Mouse (Mus musculus) embryonic facial prominence, embryonic 11.5 days (tissue): ENCODE results near the gene Rack1. TPM values are rescaled to one million over a fixed set of nuclear protein-coding genes. Genes with fewer than 3 reads are reported as not detected.

Source experiments
- ATAC-seq: fragments of 200-750 bp; cut with Nextera tagmentation; replicated peaks from 2 replicates; pipeline ENCODE4 v1.8.0; 2017; ENCODE audit warnings: low read depth; ENCODE audit not compliant: insufficient number of reproducible peaks, low FRiP score, low TSS enrichment
- DNase-seq: peaks from one replicate; pipeline ENCODE4 v3.0.0-alpha.2; 2015; ENCODE audit warnings: low spot score
- H3K27ac ChIP-seq: fragments of 300-500 bp; sonication (generic); replicated peaks from 2 replicates; pipeline ENCODE4 v1.5.1; 2014; ENCODE audit warnings: mild to moderate bottlenecking, low read depth, low read length, control low read depth
- H3K27me3 ChIP-seq: fragments of 300-500 bp; sonication (generic); 2 replicates; pipeline ENCODE4 v1.6.1; 2014; ENCODE audit warnings: mild to moderate bottlenecking, low read length, moderate library complexity, mixed read lengths; ENCODE audit not compliant: control insufficient read depth, insufficient read depth
- H3K36me3 ChIP-seq: fragments of 300-500 bp; sonication (generic); replicated peaks from 2 replicates; pipeline ENCODE4 v1.6.1; 2014; ENCODE audit warnings: low read depth, mild to moderate bottlenecking, low read length, moderate library complexity, mixed read lengths; ENCODE audit not compliant: control insufficient read depth, insufficient read depth
- H3K4me1 ChIP-seq: fragments of 300-500 bp; sonication (generic); 2 replicates; pipeline ENCODE4 v1.6.1; 2014; ENCODE audit warnings: low read length, mixed read lengths; ENCODE audit not compliant: control insufficient read depth, insufficient read depth
- H3K4me2 ChIP-seq: fragments of 300-500 bp; sonication (generic); 2 replicates; pipeline ENCODE4 v1.6.1; 2014; ENCODE audit warnings: low read depth, mild to moderate bottlenecking, control low read depth, low read length, moderate library complexity
- H3K4me3 ChIP-seq: fragments of 300-500 bp; sonication (generic); 2 replicates; pipeline ENCODE4 v1.5.1; 2014; ENCODE audit warnings: low read depth, low read length, control low read depth
- H3K9ac ChIP-seq: fragments of 300-500 bp; sonication (generic); replicated peaks from 2 replicates; pipeline ENCODE4 v1.6.1; 2014; ENCODE audit warnings: mild to moderate bottlenecking, control low read depth, low read length
- H3K9me3 ChIP-seq: fragments of 300-500 bp; sonication (generic); replicated peaks from 2 replicates; pipeline ENCODE4 v1.6.1; 2016; ENCODE audit warnings: mild to moderate bottlenecking, low read length, inconsistent platforms, mixed read lengths; ENCODE audit not compliant: control insufficient read depth
- WGBS: fragments of 180-500 bp; shearing (Covaris S2); extraction: QIAGEN DNeasy Blood & Tissue Kit; methylation state at CpG from one replicate; pipeline ENCODE4 v1.1.7; 2014; 5-methylcytosine and 5-hydroxymethylcytosine counted together
- polyA plus RNA-seq: library from polyadenylated mRNA; unstranded; fragments of >200 nt; fragmentation: Nextera tagmentation; extraction: Ambion mirVana; gene quantifications from 2 replicates; pipeline ENCODE4 v1.2.1, GENCODE M21; 2014

Rack1 gene
- polyA plus RNA-seq, 1 experiment from 2014 or later = 755 TPM

DNA sequence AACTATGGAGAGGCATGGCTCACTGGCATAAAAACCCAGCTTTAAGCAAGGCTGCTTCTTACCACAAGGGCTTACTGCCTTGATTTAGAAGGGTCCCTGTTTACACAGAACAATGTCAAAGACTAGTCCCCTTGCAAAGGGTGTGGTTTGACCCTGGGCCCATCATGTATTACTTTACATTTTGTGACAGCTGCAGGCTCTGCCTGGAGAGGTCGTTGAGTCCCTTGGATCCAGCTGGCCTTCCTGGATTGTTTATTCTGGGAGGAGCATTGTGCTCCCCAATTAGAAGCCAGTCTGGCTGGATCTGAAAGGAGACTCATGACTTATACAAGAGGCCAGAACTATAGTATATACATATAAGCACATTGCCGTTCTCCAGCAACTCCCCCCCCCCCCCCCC, 50.1 kb downstream of the Rack1 start:
- DNase-seq = no peak
- Histone ChIP-seq H3K9ac (no peak overlapping the region), H3K4me3 (no peak overlapping the region), H3K27me3 (0 out of 2 replicates have a peak, but pooled peaks cover 6% of the 10 kb centered on the region), H3K27ac (no peak overlapping the region), H3K4me1 (no peaks in the 10 kb centered on the region), H3K4me2 (no peak overlapping the region), H3K36me3 (no peaks in the 10 kb centered on the region), H3K9me3 (no peaks in the 10 kb centered on the region)
- 47% methylated on average over 2 of the region's 2 CpGs for WGBS
- no peak for ATAC-seq

DNA sequence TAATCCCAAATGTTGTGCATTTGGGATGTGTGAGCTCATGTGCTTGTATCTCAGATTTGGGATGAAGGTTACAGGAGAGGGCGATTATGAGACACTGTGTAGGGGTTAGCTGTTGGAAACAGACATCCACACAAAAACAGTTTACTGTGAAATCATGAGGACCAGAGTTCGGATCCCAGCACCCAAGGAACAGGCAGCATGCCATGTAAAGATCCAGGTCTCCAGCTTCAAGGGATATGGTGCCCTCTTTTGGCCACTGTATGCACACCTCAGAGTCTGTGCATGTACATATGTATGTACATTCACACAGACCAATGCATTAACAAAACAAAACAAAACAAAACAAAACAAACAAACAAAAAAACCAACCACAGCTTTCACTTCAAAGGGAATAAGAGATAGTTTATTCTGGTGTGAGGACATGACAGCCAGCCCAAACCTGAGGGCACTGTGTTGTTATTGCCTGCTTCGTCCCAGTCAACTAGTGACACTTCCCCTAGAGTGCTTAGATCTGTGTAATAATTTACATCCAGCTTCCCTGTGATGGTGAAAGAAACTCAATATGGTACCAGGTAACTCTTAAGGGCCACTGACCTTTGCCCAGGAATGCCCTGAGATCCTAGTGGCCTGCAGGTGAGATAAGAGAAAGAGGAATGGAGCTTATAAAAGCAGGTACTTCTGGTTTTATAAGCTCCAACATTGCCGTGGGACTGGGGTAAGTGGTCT, 51.3 kb downstream of the Rack1 start:
- Histone ChIP-seq H3K4me2 (no peak overlapping the region), H3K9me3 (no peaks in the 10 kb centered on the region), H3K9ac (no peak overlapping the region), H3K36me3 (no peaks in the 10 kb centered on the region), H3K27ac (no peak overlapping the region), H3K27me3 (0 out of 2 replicates have a peak, but pooled peaks cover 6% of the 10 kb centered on the region), H3K4me1 (no peaks in the 10 kb centered on the region), H3K4me3 (no peak overlapping the region)
- WGBS = 85% methylated on average over 4 of the region's 4 CpGs
- DNase-seq (no peak), ATAC-seq (no peak)

GRCm38 (mm10) chr11:48852190-48852589, 52.1 kb downstream of the Rack1 start:
- WGBS = 80% methylated on average over 4 of the region's 4 CpGs
- H3K9ac ChIP-seq = no peak overlapping the region
- no peak overlapping the region for H3K27ac ChIP-seq
- H3K9me3 ChIP-seq = no peaks in the 10 kb centered on the region
- no peaks in the 10 kb centered on the region for H3K4me1 ChIP-seq
- no peak for ATAC-seq
- H3K4me2 ChIP-seq = no peak overlapping the region
- no peak for DNase-seq
- H3K36me3 ChIP-seq = no peaks in the 10 kb centered on the region
- H3K4me3 ChIP-seq = no peak overlapping the region
- 0 out of 2 replicates have a peak, but pooled peaks cover 6% of the 10 kb centered on the region for H3K27me3 ChIP-seq

DNA sequence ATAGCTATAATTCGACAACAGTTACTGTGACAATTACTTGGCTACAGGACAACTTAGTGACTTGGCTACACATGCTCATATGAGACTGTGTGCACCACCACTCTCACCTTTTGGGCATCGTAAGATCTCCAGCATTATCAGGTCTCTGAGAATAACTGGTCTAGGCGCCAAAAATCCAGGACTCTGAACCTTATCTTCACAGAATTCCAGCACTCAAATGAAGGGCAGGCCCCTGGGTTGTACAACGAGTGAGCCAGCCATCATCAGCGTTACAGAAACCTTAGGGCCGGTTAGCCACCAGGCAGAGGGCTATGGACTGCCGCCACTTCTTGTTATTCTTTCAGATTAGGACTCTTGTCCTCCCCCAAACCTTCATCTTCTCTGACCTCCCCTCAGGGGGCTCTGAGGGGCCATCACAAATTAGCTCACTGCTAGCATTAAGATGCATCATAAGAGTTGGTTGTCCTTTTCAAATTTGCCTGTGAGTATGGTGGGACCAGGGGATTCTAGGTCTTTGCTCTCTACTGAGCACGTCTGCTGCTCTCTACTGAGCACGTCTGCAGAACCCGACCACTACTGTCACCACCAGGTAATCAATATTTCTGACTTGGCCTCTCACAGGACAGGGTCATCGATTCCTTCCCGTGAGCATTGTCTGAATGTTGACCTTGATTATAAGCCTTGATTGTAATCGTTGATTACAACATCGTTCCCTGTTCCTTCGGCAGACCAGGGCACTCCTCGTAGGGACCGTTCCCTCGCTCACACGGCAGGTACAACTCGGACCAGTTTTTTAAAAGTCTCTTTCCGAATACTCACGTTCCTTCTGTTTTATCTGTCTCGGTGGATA, 52.7 kb downstream of the Rack1 start:
- peak overlapping the region; percentile 72 for H3K4me2 ChIP-seq
- H3K9me3 ChIP-seq = no peaks in the 10 kb centered on the region
- peak overlapping the region; percentile 23; the same call in 1 of the 2 replicates for H3K9ac ChIP-seq
- H3K4me1 ChIP-seq = no peaks in the 10 kb centered on the region
- H3K27me3 ChIP-seq = 0 out of 2 replicates have a peak, but pooled peaks cover 6% of the 10 kb centered on the region
- no peak overlapping the region for H3K27ac ChIP-seq
- no peak; the same call in 1 of the 2 replicates for ATAC-seq
- DNase-seq = no peak
- H3K4me3 ChIP-seq = peak overlapping the region; percentile 64
- no peaks in the 10 kb centered on the region for H3K36me3 ChIP-seq
- 8% methylated on average over 23 of the region's 23 CpGs for WGBS

- Histone ChIP-seq H3K4me1 (no peaks in the 10 kb centered on the region), H3K27ac (no peak overlapping the region), H3K36me3 (no peaks in the 10 kb centered on the region), H3K4me2 (peak overlapping the region; percentile 72), H3K27me3 (0 out of 2 replicates have a peak, but pooled peaks cover 6% of the 10 kb centered on the region), H3K4me3 (peak overlapping the region; percentile 64), H3K9me3 (no peaks in the 10 kb centered on the region), H3K9ac (peak overlapping the region; percentile 39)
- WGBS = under 1% methylated on average over 31 of the region's 31 CpGs
- ATAC-seq = peak; percentile 46; the same call in 1 of the 2 replicates
- DNase-seq = peak; percentile 88
Observed at GRCm38 (mm10) chr11:48853474-48854180, 53.5 kb downstream of the Rack1 start.

Other genes starting within 250 kb of the Rack1 start
- 3.2 and 3.8 TPM in 2 replicates for gene Trim41, start 17.0 kb downstream of the Rack1 start, polyA plus RNA-seq
- 0.27 and 0.33 TPM in 2 replicates for gene Trim7, start 25.8 kb downstream of the Rack1 start, polyA plus RNA-seq
- 7.7 and 14.0 TPM in 2 replicates for gene Gm12184, start 26.3 kb downstream of the Rack1 start, polyA plus RNA-seq
- gene Irgm1, start 71.4 kb downstream of the Rack1 start, polyA plus RNA-seq = 2.0 and 2.8 TPM in 2 replicates
- 0.11 and 0.26 TPM in 2 replicates for gene Gm5431, start 101.9 kb downstream of the Rack1 start, polyA plus RNA-seq
- 2.0 and 2.1 TPM in 2 replicates for gene Psme2b, start 145.9 kb downstream of the Rack1 start, polyA plus RNA-seq
- not detected in 2 replicates for gene Olfr56, start 178.6 kb downstream of the Rack1 start, polyA plus RNA-seq
- 0.11 and 0.45 TPM in 2 replicates for gene 9930111J21Rik1, start 179.1 kb downstream of the Rack1 start, polyA plus RNA-seq
- not detected in 2 replicates for gene Gm12185, start 191.9 kb downstream of the Rack1 start, polyA plus RNA-seq
- gene Tgtp1, start 193.8 kb downstream of the Rack1 start, polyA plus RNA-seq = not detected in 2 replicates